Mouse (Mus musculus): ENCODE data around the gene Mapk1ip1l. TPM values are rescaled to one million over a fixed set of nuclear protein-coding genes. Genes with fewer than 3 reads are reported as not detected.

The Mapk1ip1l gene
- polyA plus RNA-seq, 1 experiment, result 31.4 TPM

DNA sequence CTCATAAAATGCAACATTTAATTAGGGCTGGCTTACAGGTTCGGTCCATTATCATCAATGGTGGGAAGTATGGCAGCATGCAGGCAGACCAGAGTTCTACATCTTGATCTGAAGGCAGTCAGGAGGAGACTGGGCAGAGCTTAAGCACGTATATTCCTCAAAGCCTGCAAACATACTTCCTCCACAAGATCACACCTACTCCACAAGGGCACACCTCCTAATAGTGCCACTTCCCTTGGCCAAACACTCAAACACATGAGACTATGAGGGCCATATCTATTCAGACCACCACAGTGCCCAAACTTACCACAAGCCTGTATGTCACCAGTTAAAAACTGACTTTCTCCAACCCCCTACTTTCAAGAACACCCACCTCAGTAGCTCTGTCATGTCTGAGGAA lies 63.4 kb downstream of the Mapk1ip1l start:
- DNase-seq (ENCODE audit: low spot score), result no peak

DNA sequence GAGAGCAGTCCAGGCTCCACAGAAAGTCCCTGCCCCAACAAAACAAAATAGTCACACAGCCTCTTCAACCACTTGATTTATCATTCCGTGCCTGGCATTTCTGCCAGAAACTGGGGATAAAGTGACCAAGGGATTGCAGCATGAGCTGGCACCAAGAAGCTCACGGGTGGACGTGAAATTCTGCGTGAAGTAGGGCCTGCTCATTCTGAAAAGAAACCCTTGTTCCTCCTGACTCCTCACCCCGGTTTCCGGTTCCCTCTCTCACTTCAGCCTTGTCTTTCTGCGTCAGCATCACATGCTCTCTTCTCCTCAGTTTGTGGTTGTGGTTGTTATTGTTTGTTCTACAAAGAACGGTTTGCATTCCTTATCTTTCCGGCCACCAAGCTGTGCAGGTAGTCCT lies 63.8 kb downstream of the Mapk1ip1l start:
- DNase-seq (ENCODE audit: low spot score), result no peak

DNA sequence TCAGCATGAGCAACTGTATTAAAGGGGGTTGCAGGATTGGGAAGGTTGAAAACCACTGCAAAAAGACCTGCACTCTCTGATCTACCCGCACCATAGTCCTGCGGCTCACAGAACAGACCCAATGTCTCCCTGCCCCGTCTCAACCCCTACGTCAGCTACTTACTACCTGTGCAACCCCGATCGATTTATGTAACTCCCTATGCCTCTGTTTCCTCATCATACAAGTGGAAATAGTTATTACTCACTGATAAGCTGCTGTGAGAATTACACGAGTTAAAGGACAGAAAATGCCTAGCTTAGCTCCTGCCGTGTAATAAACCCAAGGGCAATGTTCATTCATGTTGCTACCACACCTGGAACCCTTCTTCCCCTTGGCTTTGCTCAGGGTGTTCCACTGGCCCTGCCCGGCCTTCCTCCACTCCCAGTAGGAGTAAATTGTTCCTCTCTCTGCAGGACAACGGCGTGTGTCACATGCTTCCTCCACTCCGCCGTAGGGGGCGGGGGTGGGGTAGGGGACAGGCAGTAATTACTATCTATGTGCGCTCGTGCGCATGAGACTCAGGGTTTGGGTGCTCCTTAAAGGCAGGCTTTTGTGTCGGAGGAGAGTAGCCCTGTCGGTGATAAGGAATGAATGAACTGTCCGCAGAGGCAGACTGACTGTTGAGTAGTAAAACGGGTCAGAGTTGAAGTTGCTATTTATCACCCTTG lies 66.8 kb downstream of the Mapk1ip1l start:
- DNase-seq (ENCODE audit: low spot score), result peak; percentile 36

DNA sequence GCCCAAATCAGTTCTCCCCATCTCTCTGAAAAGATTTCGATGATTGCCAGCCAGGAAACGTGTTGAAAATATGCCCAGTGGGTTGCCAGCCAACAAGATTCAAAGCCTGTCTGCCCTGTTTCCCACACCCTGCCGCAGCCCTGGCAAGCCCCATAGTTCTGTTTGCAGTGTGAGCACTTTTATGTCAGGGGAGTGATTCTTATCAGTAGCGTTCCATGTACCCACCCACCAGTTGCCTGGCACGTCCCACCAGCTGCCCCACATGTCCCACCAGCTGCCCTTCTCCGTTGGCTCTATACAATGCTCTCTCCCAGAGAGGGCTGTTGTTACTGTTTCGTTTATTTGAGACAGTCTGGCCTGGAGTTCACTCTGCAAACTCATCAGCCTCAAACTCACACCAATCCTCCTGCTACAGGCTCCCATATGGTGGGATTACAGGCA lies 68.8 kb downstream of the Mapk1ip1l start:
- DNase-seq (ENCODE audit: low spot score), result peak; percentile 35

DNA sequence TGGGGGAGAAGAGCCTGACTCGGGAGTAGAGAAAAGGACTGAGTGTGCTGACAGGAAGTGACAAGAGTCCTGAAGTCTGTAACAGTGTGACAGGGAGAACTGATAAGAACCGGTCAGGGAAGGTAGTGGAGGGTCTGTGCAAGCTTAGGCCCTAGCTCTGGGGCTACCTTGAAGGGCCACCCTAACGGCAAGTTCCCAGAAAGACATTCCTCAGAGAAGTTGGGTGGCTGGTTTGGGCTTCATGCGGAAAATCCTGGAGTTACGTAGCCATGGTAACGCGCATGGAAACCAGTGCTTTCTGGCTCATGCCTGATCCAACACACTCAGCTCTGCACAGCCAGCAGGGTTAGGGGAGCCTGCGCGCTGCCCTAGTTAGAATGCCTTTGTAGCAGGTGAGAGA lies 69.4 kb downstream of the Mapk1ip1l start, which contains the start of gene Lgals3:
Lgals3 (plus strand) TSS at position 291 of the 400 bp plus-strand sequence.
- peak; percentile 36 for DNase-seq (ENCODE audit: low spot score)

DNA sequence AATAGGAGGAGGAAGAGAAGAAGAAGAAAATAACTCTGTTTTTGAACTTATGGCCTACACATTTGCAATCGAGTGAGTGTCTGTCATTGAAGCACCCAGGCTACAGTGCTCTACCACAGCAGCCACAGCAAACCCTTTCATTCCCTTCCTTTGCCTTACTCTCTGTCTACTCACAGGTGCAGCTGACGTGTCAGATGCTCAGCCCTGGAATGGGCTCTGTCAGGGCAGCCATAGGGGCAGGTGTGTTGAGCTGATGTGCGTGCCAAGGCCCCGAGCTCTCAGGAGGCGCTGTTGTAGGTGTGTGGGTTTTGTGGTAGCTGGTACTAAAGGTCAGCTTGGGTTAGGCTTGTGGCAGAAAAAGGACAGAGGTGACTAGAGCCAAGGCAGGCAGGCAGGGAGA lies 71.7 kb downstream of the Mapk1ip1l start:
- no peak for DNase-seq (ENCODE audit: low spot score)

DNA sequence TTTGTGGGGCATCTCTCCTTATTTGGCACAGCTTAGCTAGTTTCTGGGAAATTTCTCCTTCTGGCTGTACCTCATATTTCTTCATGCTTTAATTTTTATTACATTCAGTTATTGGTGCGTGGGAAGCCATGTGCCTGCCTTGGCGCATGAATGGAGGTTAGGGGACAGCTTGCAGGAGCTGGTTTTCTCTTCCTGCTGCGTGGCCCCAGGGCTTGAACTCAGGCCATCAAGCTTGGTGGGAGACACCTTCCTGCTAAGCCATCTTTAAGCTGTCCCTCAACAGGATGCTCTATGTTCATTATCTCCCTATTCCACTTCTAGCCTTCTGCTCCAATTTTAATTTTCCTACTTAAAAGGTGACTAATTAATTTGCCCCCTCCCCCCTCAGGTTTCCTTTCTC lies 72.7 kb downstream of the Mapk1ip1l start:
- no peak for DNase-seq (ENCODE audit: low spot score)

DNA sequence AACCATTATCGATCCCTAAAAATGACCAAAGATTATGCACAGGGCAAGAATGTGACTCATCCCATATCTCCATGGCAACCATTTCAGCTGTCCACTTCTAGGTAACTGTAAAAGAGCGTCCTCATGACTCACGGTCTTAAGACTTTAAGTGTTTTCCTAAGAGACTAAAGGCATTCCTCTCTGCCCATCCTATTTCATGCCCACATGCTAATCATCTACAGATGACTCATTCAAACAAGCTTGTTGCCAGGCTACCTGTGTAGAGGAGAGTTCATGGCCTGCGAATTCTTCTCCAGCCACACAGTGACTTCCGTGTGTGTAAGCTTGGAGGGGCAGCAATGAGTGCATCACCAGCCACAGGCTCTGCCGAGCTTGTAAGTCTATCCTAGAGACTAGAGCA lies 73.6 kb downstream of the Mapk1ip1l start:
- DNase-seq (ENCODE audit: low spot score), result no peak

Other genes starting within 250 kb of the Mapk1ip1l start
- gene Gch1, start 108.9 kb upstream of the Mapk1ip1l start, polyA plus RNA-seq (2012; rRNA removed), result 4.6 and 5.7 TPM in 2 replicates
- 2.4 and 4.2 TPM in 2 replicates for gene Wdhd1, start 21.4 kb upstream of the Mapk1ip1l start, polyA plus RNA-seq (2012; rRNA removed)
- 7.4 and 8.7 TPM in 2 replicates for gene Socs4, start 21.3 kb upstream of the Mapk1ip1l start, polyA plus RNA-seq (2012; rRNA removed)
- gene Lgals3, start 69.5 kb downstream of the Mapk1ip1l start, polyA plus RNA-seq (2012; rRNA removed), result 252 and 279 TPM in 2 replicates
- 2.4 and 2.8 TPM in 2 replicates for gene Dlgap5, start 120.1 kb downstream of the Mapk1ip1l start, polyA plus RNA-seq (2012; rRNA removed)
- gene Fbxo34, start 152.2 kb downstream of the Mapk1ip1l start, polyA plus RNA-seq (2012; rRNA removed), result 14.4 and 16.0 TPM in 2 replicates

All from urinary bladder, adult 2 months (tissue).